Mouse (Mus musculus) left cerebral cortex, adult 2 months (tissue): ENCODE measurements at regions not wholly inside any gene's neighbourhood (a gene's known extent, or its start where the extent isn't known, plus 50 kb on each side); places are given as distances from the start of the nearest gene placed in this dataset.
"Not testable (repeated sequence)": the region's sequence is repeated elsewhere in the genome, so short reads cannot be mapped to it uniquely, and the experiment has no call there.

Source experiments
- DNase-seq, 2 experiments: peaks; one replicate each; pipeline ENCODE4 v3.0.0; 2021 to 2022; ENCODE audit warnings: low spot score in 2 of 2, mixed read lengths in 1 of 2; ENCODE audit errors: extremely low spot score in 1 of 2
- H3K27ac ChIP-seq: fragments of 200-600 bp; 2 replicates; pipeline ENCODE4 v1.8.1; 2022
- H3K4me3 ChIP-seq: fragments of 200-600 bp; 2 replicates; pipeline ENCODE4 v1.8.1; 2022
- CTCF ChIP-seq: fragments of 200-600 bp; IDR thresholded peaks from 2 replicates; pipeline ENCODE4 v1.8.1; 2022; ENCODE audit warnings: antibody characterized with exemption, mild to moderate bottlenecking, moderate library complexity
- intact Hi-C: fragments of 180-260 bp; cut with DNase I; formaldehyde crosslinking; loops from one replicate; pipeline ENCODE4 v1.15.1; 2025

GRCm38 (mm10) chr17:69563165-69563564, 124.0 kb downstream of the Akain1 start:
- H3K4me3 ChIP-seq, result no peak overlapping the region
- intact Hi-C loops, result loop anchor here (5.0 to 10.0 kb wide), 3 partner anchors 404 to 862 kb away; partner anchors contain the start of gene Dlgap1
- DNase-seq, result peak; percentile 56 to 60
- no peak overlapping the region for H3K27ac ChIP-seq
- TF ChIP-seq CTCF, result peak; percentile 89

GRCm38 (mm10) chr17:69571070-69571669, 132.0 kb downstream of the Akain1 start:
- H3K4me3 ChIP-seq, H3K27ac ChIP-seq, DNase-seq, intact Hi-C loops: not testable (repeated sequence)

GRCm38 (mm10) chr17:69590553-69590952, 151.4 kb downstream of the Akain1 start:
- no peak for DNase-seq
- no peak overlapping the region for H3K27ac ChIP-seq
- H3K4me3 ChIP-seq, result no peak overlapping the region
- no peak for TF ChIP-seq CTCF
- intact Hi-C loops, result no loop called here

GRCm38 (mm10) chr17:69597773-69598295, 158.7 kb downstream of the Akain1 start:
- no peak for TF ChIP-seq CTCF
- intact Hi-C loops, result no loop called here

GRCm38 (mm10) chr17:69598461-69598860, 159.3 kb downstream of the Akain1 start:
- DNase-seq, result no peak
- TF ChIP-seq CTCF, result no peak
- no peak overlapping the region for H3K4me3 ChIP-seq
- no peak overlapping the region for H3K27ac ChIP-seq
- intact Hi-C loops, result no loop called here

More at GRCm38 (mm10) chr17:69597773-69598295, 158.7 kb downstream of the Akain1 start:
- no peak for DNase-seq
- Histone ChIP-seq H3K4me3 (no peak overlapping the region), H3K27ac (no peak overlapping the region)

- intact Hi-C loops, result loop anchor here (5.0 to 10.0 kb wide), 2 partner anchors 169 to 761 kb away; no protein-coding TSS in a partner anchor
- DNase-seq, result no peak
- no peak for TF ChIP-seq CTCF
- H3K27ac ChIP-seq, result no peak overlapping the region
- no peak overlapping the region for H3K4me3 ChIP-seq
These were observed 164.5 kb downstream of the Akain1 start for GRCm38 (mm10) chr17:69603596-69603995.

- no peak overlapping the region for H3K27ac ChIP-seq
- peak; percentile 84 for TF ChIP-seq CTCF
- no peak overlapping the region for H3K4me3 ChIP-seq
- intact Hi-C loops, result loop anchor here (2.0 to 10.0 kb wide), 3 partner anchors 168 to 760 kb away; partner anchors contain the start of gene Dlgap1
- peak; percentile 44 to 58 for DNase-seq
These were observed 165.6 kb downstream of the Akain1 start for GRCm38 (mm10) chr17:69604698-69605097.

GRCm38 (mm10) chr17:69605458-69605857, 166.3 kb downstream of the Akain1 start:
- no peak for DNase-seq
- no peak overlapping the region for H3K27ac ChIP-seq
- H3K4me3 ChIP-seq, result no peak overlapping the region
- TF ChIP-seq CTCF, result no peak
- intact Hi-C loops, result loop anchor here (2.0 to 10.0 kb wide), 2 partner anchors 363 to 759 kb away; partner anchors contain the start of gene Dlgap1

- no peak for TF ChIP-seq CTCF
- intact Hi-C loops, result no loop called here
These were observed 192.3 kb downstream of the Akain1 start for GRCm38 (mm10) chr17:69631411-69631810.

GRCm38 (mm10) chr17:69650496-69650895, 211.4 kb downstream of the Akain1 start:
- intact Hi-C loops, H3K4me3 ChIP-seq, H3K27ac ChIP-seq, DNase-seq: not testable (repeated sequence)

More at GRCm38 (mm10) chr17:69631411-69631810, 192.3 kb downstream of the Akain1 start:
- Histone ChIP-seq H3K4me3 (no peak overlapping the region), H3K27ac (no peak overlapping the region)
- no peak for DNase-seq

GRCm38 (mm10) chr17:69654586-69654985, 215.5 kb downstream of the Akain1 start:
- no peak for TF ChIP-seq CTCF
- intact Hi-C loops, result no loop called here
- no peak for DNase-seq
- Histone ChIP-seq H3K4me3 (no peak overlapping the region), H3K27ac (no peak overlapping the region)

- peak; percentile 44 to 66 for DNase-seq
- Histone ChIP-seq H3K4me3 (no peak overlapping the region), H3K27ac (no peak overlapping the region)
- intact Hi-C loops, result no loop called here
- no peak for TF ChIP-seq CTCF
These were observed 233.4 kb downstream of the Akain1 start for GRCm38 (mm10) chr17:69672530-69672929.

- TF ChIP-seq CTCF, result no peak
- DNase-seq, result no peak
- H3K4me3 ChIP-seq, result no peak overlapping the region
- intact Hi-C loops, result loop anchor here (2.0 kb wide), 1 partner anchor 86 kb away; no protein-coding TSS in a partner anchor
- H3K27ac ChIP-seq, result no peak overlapping the region
These were observed 244.0 kb downstream of the Akain1 start for GRCm38 (mm10) chr17:69683091-69683490.
